Mouse (Mus musculus) forebrain, embryonic 16.5 days (tissue): ENCODE measurements at regions not wholly inside any gene's neighbourhood (a gene's known extent, or its start where the extent isn't known, plus 50 kb on each side); places are given as distances from the start of the nearest gene placed in this dataset.

Experiments used
- ATAC-seq: fragments of 200-750 bp; cut with Nextera tagmentation; 2 replicates; pipeline ENCODE4 v1.8.0; 2017; ENCODE audit warnings: mild to moderate bottlenecking, moderate library complexity
- H3K27ac ChIP-seq: fragments of 300-500 bp; sonication (generic); 2 replicates; pipeline ENCODE4 v1.5.1; 2014; ENCODE audit warnings: low read length, control low read depth
- H3K27me3 ChIP-seq: fragments of 300-500 bp; sonication (generic); replicated peaks from 2 replicates; pipeline ENCODE4 v1.6.1; 2014; ENCODE audit warnings: low read length; ENCODE audit not compliant: control insufficient read depth, insufficient read depth
- H3K36me3 ChIP-seq: fragments of 300-500 bp; sonication (generic); 2 replicates; pipeline ENCODE4 v1.6.1; 2014; ENCODE audit not compliant: control insufficient read depth, insufficient read depth
- H3K4me1 ChIP-seq: fragments of 300-500 bp; sonication (generic); replicated peaks from 2 replicates; pipeline ENCODE4 v1.6.1; 2014; ENCODE audit warnings: low read length; ENCODE audit not compliant: control insufficient read depth, insufficient read depth
- H3K4me2 ChIP-seq: fragments of 300-500 bp; sonication (generic); 2 replicates; pipeline ENCODE4 v1.6.1; 2014; ENCODE audit warnings: mild to moderate bottlenecking, low read length, control low read depth
- H3K4me3 ChIP-seq: fragments of 300-500 bp; sonication (generic); replicated peaks from 2 replicates; pipeline ENCODE4 v1.5.1; 2014; ENCODE audit warnings: mild to moderate bottlenecking, low read length, control low read depth
- H3K9ac ChIP-seq: fragments of 300-500 bp; sonication (generic); replicated peaks from 2 replicates; pipeline ENCODE4 v1.6.1; 2014; ENCODE audit warnings: low read depth, low read length, control low read depth
- H3K9me3 ChIP-seq: fragments of 300-500 bp; sonication (generic); 2 replicates; pipeline ENCODE4 v1.6.1; 2016; ENCODE audit warnings: low read length; ENCODE audit not compliant: control insufficient read depth
- WGBS: fragments of 180-500 bp; shearing (Covaris S2); extraction: QIAGEN DNeasy Blood & Tissue Kit; methylation state at CpG from one replicate; pipeline ENCODE4 v1.1.7; 2014; 5-methylcytosine and 5-hydroxymethylcytosine counted together

DNA sequence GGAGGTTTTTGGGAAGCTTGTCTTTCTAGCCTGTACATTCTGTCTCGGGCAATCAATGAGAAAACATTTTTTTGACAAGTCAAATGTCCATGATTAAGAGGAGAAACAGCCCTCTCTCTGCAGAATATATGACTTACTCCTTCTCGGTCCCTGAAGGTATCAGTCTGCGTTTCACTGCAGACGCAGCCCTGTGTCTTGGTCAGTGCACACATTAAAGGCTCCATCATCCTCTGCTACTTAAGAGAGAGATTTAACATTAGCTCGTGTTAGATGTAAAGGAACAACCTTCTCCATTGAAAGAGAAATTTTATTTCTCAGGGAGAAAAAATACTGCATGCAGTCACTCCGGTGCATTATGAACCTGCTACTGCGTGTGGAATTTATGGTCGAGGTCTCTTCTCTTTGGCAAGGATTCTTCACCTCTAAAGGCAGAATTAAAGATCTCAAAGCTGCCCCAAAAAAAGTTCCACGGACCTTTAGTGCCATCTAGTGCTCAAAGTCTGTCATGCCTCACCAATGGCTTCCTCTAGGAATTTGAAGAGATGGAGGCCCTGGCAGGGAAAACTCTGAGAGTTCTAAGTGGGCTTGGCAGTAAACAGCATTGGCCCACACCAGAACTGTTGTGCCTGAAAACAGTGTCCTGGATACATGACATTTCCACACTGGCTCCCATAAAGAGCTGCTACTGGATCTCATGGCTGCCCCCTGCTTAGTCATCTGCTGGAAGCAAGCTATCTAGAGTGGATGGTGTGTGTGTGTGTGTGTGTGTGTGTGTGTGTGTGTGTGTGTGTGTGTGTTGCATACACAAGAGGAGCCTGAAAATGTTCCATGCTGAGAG, 102.3 kb upstream of the Noct start:
- WGBS, result 15% methylated on average over 9 of the region's 9 CpGs
- Histone ChIP-seq H3K9ac (peak overlapping the region; percentile 44), H3K4me1 (peaks cover 14% of the 10 kb centered on the region), H3K9me3 (no peaks in the 10 kb centered on the region), H3K27ac (peak overlapping the region; percentile 51; the same call in 1 of the 2 replicates), H3K27me3 (no peaks in the 10 kb centered on the region), H3K4me3 (no peak overlapping the region), H3K36me3 (no peaks in the 10 kb centered on the region), H3K4me2 (peak overlapping the region; percentile 28)
- peak; percentile 50 for ATAC-seq

DNA sequence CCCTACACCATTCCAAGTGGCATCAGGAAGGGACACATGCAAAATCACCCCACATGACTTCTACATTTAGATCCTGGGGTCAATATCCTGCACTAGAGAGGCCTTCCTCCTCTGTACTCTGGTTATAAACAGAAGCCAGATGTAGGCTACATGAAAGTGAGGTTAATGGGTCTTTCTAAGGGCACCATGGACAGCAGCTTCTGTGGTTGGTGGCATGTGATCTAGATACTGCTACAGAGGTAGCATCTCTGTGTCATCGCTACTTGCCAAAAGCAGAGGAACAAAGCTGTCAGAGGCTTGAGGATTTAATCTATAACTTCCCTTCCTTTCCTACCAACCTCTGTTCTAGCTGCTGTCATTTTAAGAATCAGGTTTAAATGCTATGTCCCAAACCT, 101.7 kb upstream of the Noct start:
- Histone ChIP-seq H3K27me3 (no peaks in the 10 kb centered on the region), H3K9ac (no peak overlapping the region), H3K36me3 (no peaks in the 10 kb centered on the region), H3K27ac (no peak overlapping the region), H3K4me1 (peaks cover 14% of the 10 kb centered on the region), H3K9me3 (no peaks in the 10 kb centered on the region), H3K4me2 (no peak overlapping the region), H3K4me3 (no peak overlapping the region)
- ATAC-seq, result no peak; the same call in 1 of the 2 replicates
- WGBS, result 96% methylated on average over 1 of the region's 1 CpGs

- Histone ChIP-seq H3K4me2 (no peak overlapping the region), H3K27ac (no peak overlapping the region), H3K4me3 (no peak overlapping the region), H3K4me1 (peaks cover 4% of the 10 kb centered on the region), H3K36me3 (no peaks in the 10 kb centered on the region), H3K9ac (no peak overlapping the region), H3K27me3 (no peaks in the 10 kb centered on the region), H3K9me3 (no peaks in the 10 kb centered on the region)
- no peak for ATAC-seq
- WGBS, result 75% methylated on average over 1 of the region's 1 CpGs
These were observed 96.4 kb upstream of the Noct start for GRCm38 (mm10) chr3:51127875-51128274.

- Histone ChIP-seq H3K27ac (no peak overlapping the region), H3K27me3 (no peaks in the 10 kb centered on the region), H3K4me1 (peaks cover 4% of the 10 kb centered on the region), H3K9ac (no peak overlapping the region), H3K36me3 (no peaks in the 10 kb centered on the region), H3K4me3 (no peak overlapping the region), H3K4me2 (no peak overlapping the region), H3K9me3 (no peaks in the 10 kb centered on the region)
- no peak for ATAC-seq
- WGBS, result 94% methylated on average over 10 of the region's 10 CpGs
These were observed 95.6 kb upstream of the Noct start for GRCm38 (mm10) chr3:51128491-51129155.

- no peak overlapping the region for H3K4me3 ChIP-seq
- H3K27ac ChIP-seq, result no peak overlapping the region
- H3K36me3 ChIP-seq, result no peaks in the 10 kb centered on the region
- H3K9ac ChIP-seq, result no peak overlapping the region
- H3K27me3 ChIP-seq, result no peaks in the 10 kb centered on the region
- no peaks in the 10 kb centered on the region for H3K9me3 ChIP-seq
- H3K4me1 ChIP-seq, result peaks cover 3% of the 10 kb centered on the region
- no peak for ATAC-seq
- WGBS, result 66% methylated on average over 5 of the region's 5 CpGs
- H3K4me2 ChIP-seq, result no peak overlapping the region
These were observed 93.5 kb upstream of the Noct start for GRCm38 (mm10) chr3:51130709-51131108.

- H3K27me3 ChIP-seq, result no peaks in the 10 kb centered on the region
- no peak overlapping the region for H3K4me3 ChIP-seq
- H3K9me3 ChIP-seq, result no peaks in the 10 kb centered on the region
- no peak overlapping the region for H3K9ac ChIP-seq
- no peaks in the 10 kb centered on the region for H3K36me3 ChIP-seq
- WGBS, result 77% methylated on average over 3 of the region's 3 CpGs
- no peaks in the 10 kb centered on the region; the same call in 1 of the 2 replicates for H3K4me1 ChIP-seq
- no peak overlapping the region for H3K4me2 ChIP-seq
- no peak for ATAC-seq
- no peak overlapping the region for H3K27ac ChIP-seq
These were observed 92.9 kb upstream of the Noct start for GRCm38 (mm10) chr3:51131341-51131740.

- no peak for ATAC-seq
- no peak overlapping the region for H3K4me3 ChIP-seq
- H3K27me3 ChIP-seq, result no peaks in the 10 kb centered on the region
- peaks cover 5% of the 10 kb centered on the region; the same call in 1 of the 2 replicates for H3K4me1 ChIP-seq
- no peak overlapping the region for H3K9ac ChIP-seq
- 85% methylated on average over 5 of the region's 5 CpGs for WGBS
- H3K4me2 ChIP-seq, result no peak overlapping the region
- H3K36me3 ChIP-seq, result no peaks in the 10 kb centered on the region
- H3K27ac ChIP-seq, result no peak overlapping the region
- H3K9me3 ChIP-seq, result no peaks in the 10 kb centered on the region
These were observed 91.5 kb upstream of the Noct start for GRCm38 (mm10) chr3:51132736-51133135.

GRCm38 (mm10) chr3:51135581-51135980, 88.7 kb upstream of the Noct start:
- Histone ChIP-seq H3K36me3 (no peaks in the 10 kb centered on the region), H3K4me1 (peaks cover 5% of the 10 kb centered on the region; the same call in 1 of the 2 replicates)

DNA sequence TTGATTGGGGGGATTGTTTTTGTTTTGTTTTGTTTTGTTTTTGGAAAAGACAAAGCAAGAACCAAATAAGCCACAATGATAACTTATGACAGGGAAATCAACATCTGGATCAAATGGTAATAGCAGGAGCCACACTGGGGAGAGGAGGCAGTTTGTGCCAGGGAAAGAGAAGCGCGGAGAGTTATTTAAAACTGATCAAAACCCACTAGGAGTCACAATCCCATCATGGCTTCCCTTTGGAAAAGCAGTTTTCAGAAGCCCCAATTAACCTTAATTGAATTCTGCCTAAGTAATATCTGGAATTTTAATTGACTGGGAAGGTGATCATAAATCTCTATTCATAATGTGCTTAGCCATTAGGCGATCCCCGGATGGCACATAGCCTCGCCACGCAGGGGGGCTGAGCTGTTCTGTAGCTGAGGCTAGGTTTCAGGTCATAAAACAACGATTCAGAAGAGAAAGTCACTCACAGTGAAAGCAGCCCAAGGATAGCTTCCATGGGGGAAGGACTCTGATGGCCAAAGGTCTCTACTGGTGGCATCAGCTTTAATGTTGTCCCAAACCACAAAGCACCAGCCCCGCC, 86.4 kb upstream of the Noct start:
- no peak overlapping the region for H3K4me3 ChIP-seq
- no peak overlapping the region for H3K27ac ChIP-seq
- H3K4me1 ChIP-seq, result peaks cover 5% of the 10 kb centered on the region; the same call in 1 of the 2 replicates
- H3K9ac ChIP-seq, result no peak overlapping the region
- no peak for ATAC-seq
- 52% methylated on average over 8 of the region's 8 CpGs for WGBS
- H3K4me2 ChIP-seq, result no peak overlapping the region
- no peaks in the 10 kb centered on the region for H3K36me3 ChIP-seq
- H3K27me3 ChIP-seq, result no peaks in the 10 kb centered on the region
- H3K9me3 ChIP-seq, result no peaks in the 10 kb centered on the region

More at GRCm38 (mm10) chr3:51135581-51135980, 88.7 kb upstream of the Noct start:
- WGBS, result 56% methylated on average over 5 of the region's 5 CpGs
- H3K27me3 ChIP-seq, result no peaks in the 10 kb centered on the region
- H3K9ac ChIP-seq, result no peak overlapping the region
- no peak for ATAC-seq
- no peak overlapping the region for H3K4me2 ChIP-seq
- H3K27ac ChIP-seq, result no peak overlapping the region
- no peak overlapping the region for H3K4me3 ChIP-seq
- H3K9me3 ChIP-seq, result no peaks in the 10 kb centered on the region
